Mouse (Mus musculus) liver, adult 2 months (tissue): ENCODE results near the gene Rps27. TPM values are rescaled to one million over a fixed set of nuclear protein-coding genes. Genes with fewer than 3 reads are reported as not detected.

Experiments used
- DNase-seq: peaks from one replicate; pipeline ENCODE4 v3.0.0-alpha.2; 2011; ENCODE audit warnings: low read depth, low spot score; ENCODE audit errors: extremely low read depth
- H3K27ac ChIP-seq: fragments of 200-500 bp; replicated peaks from 2 replicates; pipeline ENCODE4 v1.5.1; 2012; ENCODE audit warnings: low read depth, mild to moderate bottlenecking, control low read depth, inconsistent platforms, low read length; ENCODE audit not compliant: insufficient read depth
- H3K27me3 ChIP-seq: fragments of 200-500 bp; 2 replicates; pipeline ENCODE4 v1.6.1; 2012; ENCODE audit warnings: mild to moderate bottlenecking, moderate library complexity, low read length, inconsistent platforms; ENCODE audit not compliant: control insufficient read depth, insufficient read depth
- H3K36me3 ChIP-seq: fragments of 200-500 bp; 2 replicates; pipeline ENCODE4 v1.6.1; 2012; ENCODE audit warnings: low read length, inconsistent platforms; ENCODE audit not compliant: control insufficient read depth, insufficient read depth
- H3K4me1 ChIP-seq: fragments of 200-500 bp; 2 replicates; pipeline ENCODE4 v1.6.1; 2011; ENCODE audit warnings: low read length; ENCODE audit not compliant: control insufficient read depth, insufficient read depth
- H3K4me3 ChIP-seq: fragments of 200-500 bp; 2 replicates; pipeline ENCODE4 v1.5.1; 2011; ENCODE audit warnings: low read depth, mild to moderate bottlenecking, control low read depth, low read length, moderate library complexity; ENCODE audit not compliant: insufficient read depth
- H3K79me2 ChIP-seq: fragments of 200-500 bp; 2 replicates; pipeline ENCODE4 v1.6.1; 2012; ENCODE audit warnings: inconsistent platforms, mild to moderate bottlenecking, low read length, moderate library complexity; ENCODE audit not compliant: control insufficient read depth, insufficient read depth
- H3K9ac ChIP-seq: fragments of 200-500 bp; 2 replicates; pipeline ENCODE4 v1.6.1; 2012; ENCODE audit warnings: low read depth, mild to moderate bottlenecking, control low read depth, inconsistent platforms, low read length
- CTCF ChIP-seq: fragments of 200-500 bp; IDR thresholded peaks from 2 replicates; pipeline ENCODE4 v1.5.1; 2011; ENCODE audit warnings: low read depth, low read length, control low read depth
- POLR2A ChIP-seq: fragments of 200-500 bp; IDR thresholded peaks from 2 replicates; pipeline ENCODE4 v1.6.1; 2011; ENCODE audit warnings: low read length, control low read depth; ENCODE audit not compliant: insufficient read depth; ENCODE audit errors: extremely low read depth
- WGBS: fragments of 180-500 bp; shearing (Covaris S2); methylation state at CpG from one replicate; pipeline ENCODE4 v1.1.7; 2018; 5-methylcytosine and 5-hydroxymethylcytosine counted together
- polyA plus RNA-seq: library from polyadenylated mRNA; depleted of rRNA; stranded (reverse); fragments of >200 nt; gene quantifications from 2 replicates; pipeline ENCODE4 v1.2.3, GENCODE M21; 2012
- total RNA-seq: library from RNA; depleted of rRNA; stranded (reverse); fragments of >200 nt; gene quantifications from 2 replicates; pipeline ENCODE4 v1.2.3, GENCODE M21; 2014

Rps27 gene
- total and polyA plus RNA-seq, 2 experiments: 226 to 904 TPM

DNA sequence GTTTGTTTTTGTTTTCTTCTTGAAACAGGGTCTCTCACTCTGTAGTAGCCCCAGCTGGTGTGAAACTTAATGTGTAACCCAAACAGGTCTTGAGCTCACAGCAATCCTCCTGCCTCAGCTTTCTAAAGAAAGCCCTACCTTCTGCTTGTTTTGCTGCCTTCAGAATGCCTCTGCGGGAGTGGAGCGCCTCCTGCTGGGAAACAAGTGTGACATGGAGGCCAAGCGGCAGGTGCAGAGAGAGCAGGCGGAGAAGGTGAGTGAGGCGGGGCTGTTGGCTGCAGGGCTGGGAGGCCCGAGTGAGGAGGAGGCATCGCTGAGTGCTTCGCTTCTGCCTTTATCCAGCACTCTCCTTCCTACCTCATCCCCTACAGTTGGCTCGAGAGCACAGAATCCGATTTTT lies 10.9 kb upstream of the Rps27 start:
- H3K4me1 ChIP-seq: peaks cover 6% of the 10 kb centered on the region
- TF ChIP-seq POLR2A (no peak), CTCF (no peak)
- no peaks in the 10 kb centered on the region for H3K27me3 ChIP-seq
- DNase-seq: no peak
- WGBS: 90% methylated on average over 8 of the region's 10 CpGs
- H3K4me3 ChIP-seq: no peak overlapping the region
- no peak overlapping the region for H3K9ac ChIP-seq
- no peak overlapping the region for H3K27ac ChIP-seq
- no peaks in the 10 kb centered on the region for H3K36me3 ChIP-seq
- no peaks in the 10 kb centered on the region for H3K79me2 ChIP-seq

- no peak for DNase-seq
- Histone ChIP-seq H3K4me1 (peaks cover 6% of the 10 kb centered on the region), H3K36me3 (no peaks in the 10 kb centered on the region), H3K4me3 (no peak overlapping the region), H3K27ac (peak overlapping the region; percentile 6; the same call in 1 of the 2 replicates), H3K79me2 (no peaks in the 10 kb centered on the region), H3K9ac (no peak overlapping the region), H3K27me3 (no peaks in the 10 kb centered on the region)
- TF ChIP-seq CTCF (no peak), POLR2A (no peak)
- WGBS: 79% methylated on average over 3 of the region's 3 CpGs
Measured at GRCm38 (mm10) chr3:90222941-90223340, 9.5 kb upstream of the Rps27 start.

DNA sequence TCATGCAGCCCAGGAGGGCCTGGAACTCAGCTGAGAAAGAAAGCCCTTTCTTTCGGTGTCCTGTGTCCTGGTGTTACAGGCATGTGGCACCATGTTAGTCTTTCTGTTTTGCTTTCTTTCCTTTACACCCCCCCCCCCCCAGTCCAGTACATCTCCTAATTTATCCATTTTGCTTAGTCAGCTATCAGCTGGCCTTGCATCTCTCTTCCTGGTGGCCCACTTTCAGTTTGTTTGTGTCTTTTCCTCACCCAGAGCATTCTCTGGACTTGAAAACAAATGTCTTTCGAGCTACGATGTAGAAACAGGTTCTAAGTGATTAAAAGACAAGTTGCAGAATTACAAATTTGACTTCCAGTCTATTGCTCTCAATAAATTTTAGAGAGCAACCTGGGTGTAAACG lies 9.0 kb upstream of the Rps27 start:
- 66% methylated on average over 4 of the region's 4 CpGs for WGBS
- Histone ChIP-seq H3K4me3 (no peak overlapping the region), H3K27me3 (no peaks in the 10 kb centered on the region), H3K79me2 (no peaks in the 10 kb centered on the region), H3K36me3 (no peaks in the 10 kb centered on the region), H3K4me1 (peaks cover 6% of the 10 kb centered on the region), H3K9ac (no peak overlapping the region), H3K27ac (no peak overlapping the region)
- no peak for TF ChIP-seq CTCF
- TF ChIP-seq POLR2A: no peak
- DNase-seq: no peak

DNA sequence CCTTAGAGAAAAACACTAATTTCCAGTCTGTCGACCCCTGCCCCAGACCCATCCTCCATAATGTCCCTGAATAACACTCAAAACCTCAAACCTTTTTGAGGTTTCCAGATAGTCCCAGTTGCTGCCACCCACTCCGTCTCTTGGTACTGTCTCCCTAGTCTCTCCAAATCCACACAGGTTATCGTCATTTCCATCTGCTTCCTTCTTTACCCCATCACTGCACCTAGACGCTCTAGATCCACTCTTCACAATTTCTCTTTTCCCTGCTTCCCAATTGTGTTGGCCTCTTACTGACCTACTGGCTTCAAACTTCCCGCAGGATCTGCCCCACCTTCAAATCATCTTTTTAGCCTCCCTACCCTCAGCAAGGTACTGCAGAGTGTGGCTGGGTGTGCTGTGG lies 7.7 kb upstream of the Rps27 start:
- H3K4me1 ChIP-seq: peaks cover 6% of the 10 kb centered on the region
- TF ChIP-seq CTCF: no peak
- no peak for TF ChIP-seq POLR2A
- no peaks in the 10 kb centered on the region for H3K36me3 ChIP-seq
- no peak overlapping the region for H3K27ac ChIP-seq
- no peak overlapping the region for H3K9ac ChIP-seq
- DNase-seq: no peak
- H3K79me2 ChIP-seq: no peaks in the 10 kb centered on the region
- 31% methylated on average over 5 of the region's 5 CpGs for WGBS
- H3K4me3 ChIP-seq: no peak overlapping the region
- no peaks in the 10 kb centered on the region for H3K27me3 ChIP-seq

- peak overlapping the region; percentile 75 for H3K4me3 ChIP-seq
- H3K9ac ChIP-seq: peak overlapping the region; percentile 76
- peak; percentile 63 for DNase-seq
- H3K79me2 ChIP-seq: no peaks in the 10 kb centered on the region
- H3K27ac ChIP-seq: peak overlapping the region; percentile 83
- H3K27me3 ChIP-seq: no peaks in the 10 kb centered on the region
- WGBS: under 1% methylated on average over 19 of the region's 20 CpGs
- no peak for TF ChIP-seq CTCF
- peak; percentile 49; the same call in 1 of the 2 replicates for TF ChIP-seq POLR2A
- H3K36me3 ChIP-seq: no peaks in the 10 kb centered on the region
- peaks cover 6% of the 10 kb centered on the region for H3K4me1 ChIP-seq
Measured at GRCm38 (mm10) chr3:90220531-90220951, 7.1 kb upstream of the Rps27 start.

GRCm38 (mm10) chr3:90220088-90220487 lies 6.6 kb upstream of the Rps27 start:
- 3% methylated on average over 6 of the region's 6 CpGs for WGBS
- Histone ChIP-seq H3K4me3 (peak overlapping the region; percentile 75; the same call in 1 of the 2 replicates), H3K27me3 (no peaks in the 10 kb centered on the region), H3K4me1 (peaks cover 6% of the 10 kb centered on the region), H3K27ac (peak overlapping the region; percentile 83), H3K9ac (peak overlapping the region; percentile 56), H3K79me2 (no peaks in the 10 kb centered on the region), H3K36me3 (no peaks in the 10 kb centered on the region)
- TF ChIP-seq POLR2A (no peak), CTCF (no peak)
- peak; percentile 72 for DNase-seq
